Comparison of ENCODE assay signal across 15 mouse cellular contexts in genomic region chr11:103364335-103364734, GRCm38 (mm10). TPM values are rescaled to one million over a fixed set of nuclear protein-coding genes. Genes with fewer than 3 reads are reported as not detected.
DNase-seq lines count a peak whose midpoint lies in the region; ATAC-seq and TF ChIP-seq lines count a peak whose summit lies in the region.
"Had no signal": no experiment of that assay in that cellular context is flagged by ENCODE, and none has a peak within 500 bp of the region (broad histone marks: within the 10 kb centered on the region; RNA-seq: fewer than 3 reads in every experiment).

No protein-coding gene starts in this region.

- WGBS in heart, postnatal 0 days = 64% methylated on average over 5 of the region's 5 CpGs
- WGBS in liver, postnatal 0 days (ENCODE audit: insufficient replicate concordance) = 40% methylated on average over 5 of the region's 5 CpGs
- WGBS in liver, embryonic 11.5 days = 30% methylated on average over 5 of the region's 5 CpGs
- WGBS in stomach, embryonic 14.5 days = 50% methylated on average over 5 of the region's 5 CpGs

- peak overlapping the region; percentile 79; the same call in 1 of the 2 replicates for H3K4me2 ChIP-seq in heart, postnatal 0 days (ENCODE audit: low read depth, low read length)
- 0 out of 2 replicates have a peak overlapping the region, but pooled peaks have one; percentile 88 for H3K4me2 ChIP-seq in liver, postnatal 0 days (ENCODE audit: low read depth, low read length)
- no peak overlapping the region for H3K4me2 ChIP-seq in liver, embryonic 11.5 days
- H3K4me2 ChIP-seq in stomach, embryonic 14.5 days (replicated peaks; ENCODE audit: low read depth, low read length) = no peak overlapping the region

- no peak overlapping the region for H3K9ac ChIP-seq in heart, postnatal 0 days (replicated peaks; ENCODE audit: low read depth, low read length)
- H3K9ac ChIP-seq in liver, postnatal 0 days (replicated peaks) = no peak overlapping the region
- H3K9ac ChIP-seq in liver, embryonic 11.5 days (ENCODE audit: low read depth, low read length) = no peak overlapping the region
- no peak overlapping the region for H3K9ac ChIP-seq in stomach, embryonic 14.5 days (replicated peaks; ENCODE audit: low read depth, low read length)

- no peak for TF ChIP-seq POLR2A in cortical plate, adult 2 months (IDR thresholded peaks at IDR 0.05; ENCODE audit: extremely low read depth, insufficient read depth, low read length)

- no peak for ATAC-seq in heart, postnatal 0 days (ENCODE audit: insufficient read depth, low read depth)
- ATAC-seq in liver, postnatal 0 days = no peak
- no peak for ATAC-seq in liver, embryonic 11.5 days (replicated peaks; ENCODE audit: low FRiP score)
- ATAC-seq in stomach, embryonic 14.5 days (ENCODE audit: insufficient number of reproducible peaks, insufficient read depth, low FRiP score, low read depth) = no peak
- ATAC-seq: forebrain, embryonic 14.5 days; hindbrain, embryonic 16.5 days; midbrain, embryonic 16.5 days; Patski had no signal

- peak overlapping the region; percentile 92 for H3K27ac ChIP-seq in heart, postnatal 0 days (ENCODE audit: low read depth)
- no peak overlapping the region; the same call in 1 of the 2 replicates for H3K27ac ChIP-seq in liver, postnatal 0 days (ENCODE audit: low read depth)
- no peak overlapping the region for H3K27ac ChIP-seq in liver, embryonic 11.5 days (ENCODE audit: low read depth, low read length)
- 0 out of 2 replicates have a peak overlapping the region, but pooled peaks have one; percentile 31 for H3K27ac ChIP-seq in cortical plate, adult 2 months (ENCODE audit: insufficient read depth, low read length)
- H3K27ac ChIP-seq in stomach, embryonic 14.5 days (ENCODE audit: low read length) = peak overlapping the region; percentile 3; the same call in 1 of the 2 replicates

- no peaks in the 10 kb centered on the region for H3K9me3 ChIP-seq in heart, postnatal 0 days (replicated peaks; ENCODE audit: control insufficient read depth, low read length)
- no peaks in the 10 kb centered on the region for H3K9me3 ChIP-seq in liver, postnatal 0 days (ENCODE audit: low read length)
- H3K9me3 ChIP-seq in liver, embryonic 11.5 days (ENCODE audit: control insufficient read depth, low read length) = no peaks in the 10 kb centered on the region
- H3K9me3 ChIP-seq in stomach, embryonic 14.5 days (ENCODE audit: control insufficient read depth, low read depth, low read length) = no peaks in the 10 kb centered on the region

- TF ChIP-seq EP300 in heart, postnatal 0 days (IDR thresholded peaks at IDR 0.05; ENCODE audit: low read depth) = no peak
- no peak for TF ChIP-seq EP300 in liver, postnatal 0 days (IDR thresholded peaks at IDR 0.05; ENCODE audit: low read depth)

- H3K27me3 ChIP-seq in heart, postnatal 0 days (ENCODE audit: control insufficient read depth, insufficient read depth, low read length) = peaks cover 40% of the 10 kb centered on the region
- H3K27me3 ChIP-seq in liver, postnatal 0 days (ENCODE audit: insufficient read depth, low read length) = peaks cover 41% of the 10 kb centered on the region
- H3K27me3 ChIP-seq in liver, embryonic 11.5 days (replicated peaks; ENCODE audit: control insufficient read depth, insufficient read depth, low read length) = peaks cover 56% of the 10 kb centered on the region
- peaks cover 7% of the 10 kb centered on the region for H3K27me3 ChIP-seq in stomach, embryonic 14.5 days (ENCODE audit: control insufficient read depth, insufficient read depth, low read length)
- H3K27me3 ChIP-seq: Patski had no signal

- intact Hi-C loops in heart, postnatal 36 days (cut with DNase I) = no loop called here

- no peak for DNase-seq in heart, postnatal 0 days (ENCODE audit: low spot score)
- DNase-seq in heart, postnatal 36 days = no peak
- no peak for DNase-seq in liver, postnatal 0 days
- DNase-seq in liver, embryonic 11.5 days (ENCODE audit: low spot score) = no peak
- DNase-seq in urinary bladder, postnatal 14 days (ENCODE audit: low spot score) = no peak
- DNase-seq: cerebellum, postnatal 10 days; layer of hippocampus, postnatal 36 days; right cerebral cortex, postnatal 14 days; thymus, postnatal 36 days had no signal

- H3K36me3 ChIP-seq in heart, postnatal 0 days (replicated peaks; ENCODE audit: control insufficient read depth, insufficient read depth, low read length) = peaks cover 11% of the 10 kb centered on the region; the same call in 1 of the 2 replicates
- H3K36me3 ChIP-seq in liver, postnatal 0 days (replicated peaks; ENCODE audit: insufficient read depth, low read length) = peaks cover 11% of the 10 kb centered on the region
- H3K36me3 ChIP-seq in liver, embryonic 11.5 days (ENCODE audit: control insufficient read depth, insufficient read depth, low read length) = 0 out of 2 replicates have a peak, but pooled peaks cover 2% of the 10 kb centered on the region
- peaks cover 6% of the 10 kb centered on the region; the same call in 1 of the 2 replicates for H3K36me3 ChIP-seq in stomach, embryonic 14.5 days (ENCODE audit: control insufficient read depth, insufficient read depth, low read length)

- peaks cover 9% of the 10 kb centered on the region; the same call in 1 of the 2 replicates for H3K4me1 ChIP-seq in heart, postnatal 0 days (ENCODE audit: control insufficient read depth, insufficient read depth)
- peaks cover 34% of the 10 kb centered on the region for H3K4me1 ChIP-seq in liver, postnatal 0 days (ENCODE audit: insufficient read depth)
- peaks cover 21% of the 10 kb centered on the region for H3K4me1 ChIP-seq in liver, embryonic 11.5 days (replicated peaks; ENCODE audit: control insufficient read depth, insufficient read depth, low read length)
- H3K4me1 ChIP-seq in cortical plate, adult 2 months (ENCODE audit: control insufficient read depth, insufficient read depth, low read length) = no peaks in the 10 kb centered on the region; the same call in 1 of the 2 replicates
- peaks cover 14% of the 10 kb centered on the region; the same call in 1 of the 2 replicates for H3K4me1 ChIP-seq in stomach, embryonic 14.5 days (ENCODE audit: control insufficient read depth, insufficient read depth, low read length)

- H3K4me3 ChIP-seq in heart, postnatal 0 days (ENCODE audit: low read depth, low read length) = no peak overlapping the region
- no peak overlapping the region for H3K4me3 ChIP-seq in liver, postnatal 0 days (ENCODE audit: low read depth, low read length)
- H3K4me3 ChIP-seq in liver, embryonic 11.5 days (ENCODE audit: low read depth, low read length) = no peak overlapping the region
- no peak overlapping the region for H3K4me3 ChIP-seq in cortical plate, adult 2 months (ENCODE audit: insufficient read depth, low read length)
- H3K4me3 ChIP-seq in stomach, embryonic 14.5 days (ENCODE audit: low read depth, low read length) = no peak overlapping the region

- no peak for TF ChIP-seq CTCF in heart, postnatal 0 days (IDR thresholded peaks at IDR 0.05; ENCODE audit: low read depth)
- TF ChIP-seq CTCF in liver, postnatal 0 days (IDR thresholded peaks at IDR 0.05; ENCODE audit: low read depth) = no peak
- TF ChIP-seq CTCF in cortical plate, adult 2 months (IDR thresholded peaks at IDR 0.05; ENCODE audit: extremely low read depth, insufficient read depth, low read length) = no peak

RNA-seq across cellular contexts. Expression of gene Arhgap27, which starts 0.8 kb away (rescaled TPM):
- total RNA-seq in heart, postnatal 0 days (2014; rRNA removed; ENCODE audit: low replicate concordance) = 9.7 and 15.1 TPM in 2 replicates
- 5.4 and 6.5 TPM in 2 replicates for polyA plus RNA-seq in heart, postnatal 0 days (2015; fragmentation: Nextera tagmentation; extraction: Ambion mirVana)
- 10 to 100 TPM; 16.3 to 17.6 TPM for total RNA-seq in heart, postnatal 36 days (2021)
- polyA plus RNA-seq in liver, postnatal 0 days (2015; fragmentation: Nextera tagmentation; extraction: Ambion mirVana) = 3.2 and 3.3 TPM in 2 replicates
- polyA plus RNA-seq in liver, embryonic 11.5 days (2014; fragmentation: Nextera tagmentation; extraction: Ambion mirVana) = 5.0 and 5.1 TPM in 2 replicates
- 11.8 and 13.2 TPM in 2 replicates for polyA plus RNA-seq in cortical plate, adult 2 months (2012; rRNA removed)
- polyA plus RNA-seq in stomach, embryonic 14.5 days (2014; fragmentation: Nextera tagmentation; extraction: Ambion mirVana) = 13.2 and 16.4 TPM in 2 replicates

RNA-seq across cellular contexts. Expression of gene Plekhm1, which starts 48.2 kb away (rescaled TPM):
- total RNA-seq in heart, postnatal 0 days (2014; rRNA removed; ENCODE audit: low replicate concordance) = 3.9 and 4.9 TPM in 2 replicates
- 3.4 and 3.5 TPM in 2 replicates for polyA plus RNA-seq in heart, postnatal 0 days (2015; fragmentation: Nextera tagmentation; extraction: Ambion mirVana)
- 10 to 100 TPM; 11.9 to 12.9 TPM for total RNA-seq in heart, postnatal 36 days (2021)
- polyA plus RNA-seq in liver, postnatal 0 days (2015; fragmentation: Nextera tagmentation; extraction: Ambion mirVana) = 2.1 and 2.3 TPM in 2 replicates
- 7.6 and 9.1 TPM in 2 replicates for polyA plus RNA-seq in liver, embryonic 11.5 days (2014; fragmentation: Nextera tagmentation; extraction: Ambion mirVana)
- polyA plus RNA-seq in cortical plate, adult 2 months (2012; rRNA removed) = 16.0 and 16.5 TPM in 2 replicates
- polyA plus RNA-seq in stomach, embryonic 14.5 days (2014; fragmentation: Nextera tagmentation; extraction: Ambion mirVana) = 7.5 and 9.2 TPM in 2 replicates

Comparison
In these comparisons a context has a peak if more than half of its experiments do, and no peak if none do; other contexts are left out.
1. H3K4me2 ChIP-seq: peak in heart, postnatal 0 days (single experiment) and liver, postnatal 0 days (single experiment); none in liver, embryonic 11.5 days (single experiment) and stomach, embryonic 14.5 days (single experiment).
2. H3K27ac ChIP-seq: peak in heart, postnatal 0 days (single experiment), cortical plate, adult 2 months (single experiment) and stomach, embryonic 14.5 days (single experiment); none in liver, postnatal 0 days (single experiment) and liver, embryonic 11.5 days (single experiment).